Mouse (Mus musculus) E14TG2a.4 (cell line): ENCODE results near the gene Unc45b.
"Not testable (repeated sequence)": the region's sequence is repeated elsewhere in the genome, so short reads cannot be mapped to it uniquely, and the experiment has no call there.

ENCODE experiments used
- H3K27me3 ChIP-seq: 2 replicates; pipeline ENCODE4 v1.6.1; 2014; ENCODE audit warnings: low read length, control low read depth; ENCODE audit not compliant: insufficient read depth
- H3K36me3 ChIP-seq: 2 replicates; pipeline ENCODE4 v1.6.1; 2014; ENCODE audit warnings: low read length, control low read depth; ENCODE audit not compliant: insufficient read depth
- H3K4me1 ChIP-seq: replicated peaks from 2 replicates; pipeline ENCODE4 v1.6.1; 2014; ENCODE audit warnings: low read depth, low read length, control low read depth
- H3K4me3 ChIP-seq: replicated peaks from 2 replicates; pipeline ENCODE4 v1.5.1; 2014; ENCODE audit warnings: mild to moderate bottlenecking, low read length
- H3K9me3 ChIP-seq: 2 replicates; pipeline ENCODE4 v1.6.1; 2014; ENCODE audit warnings: low read length, control low read depth
- CTCF ChIP-seq: conservative IDR thresholded peaks from 2 replicates; pipeline ENCODE4 v1.5.1; 2014; ENCODE audit warnings: low read length
- NANOG ChIP-seq: IDR thresholded peaks from 2 replicates; pipeline ENCODE4 v1.6.1; 2014; ENCODE audit warnings: borderline replicate concordance, low read length, mixed read lengths
- POU5F1 ChIP-seq: IDR thresholded peaks from 2 replicates; pipeline ENCODE4 v1.6.1; 2014; ENCODE audit warnings: low read length, borderline replicate concordance

Unc45b gene

DNA sequence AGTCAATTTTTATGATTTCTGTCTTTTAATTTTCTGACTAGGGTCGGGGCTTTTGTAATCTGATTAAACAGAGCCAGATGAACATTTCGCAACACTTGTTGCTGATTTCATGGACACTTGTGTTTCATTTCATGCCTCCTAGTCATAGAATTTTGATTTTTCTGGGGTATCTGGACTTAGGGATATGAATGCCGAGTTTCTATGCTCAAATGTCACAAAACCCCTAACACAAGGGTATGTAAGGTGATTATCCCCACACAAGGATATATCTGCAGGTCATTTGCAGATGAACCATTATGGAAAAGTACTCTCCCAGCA is 19.2 kb downstream of the Unc45b start:
- TF ChIP-seq POU5F1 (no peak), CTCF (no peak), NANOG (no peak)
- H3K4me1 ChIP-seq = peaks cover 10% of the 10 kb centered on the region
- H3K27me3 ChIP-seq = peaks cover 50% of the 10 kb centered on the region
- peaks cover 5% of the 10 kb centered on the region; the same call in 1 of the 2 replicates for H3K9me3 ChIP-seq
- H3K36me3 ChIP-seq = no peaks in the 10 kb centered on the region
- no peak overlapping the region for H3K4me3 ChIP-seq

- Histone ChIP-seq H3K27me3 (peaks cover 53% of the 10 kb centered on the region), H3K4me3 (peak overlapping the region; percentile 67)
- not testable (repeated sequence) for H3K4me1 ChIP-seq, H3K9me3 ChIP-seq, H3K36me3 ChIP-seq
These were observed 20.1 kb downstream of the Unc45b start for GRCm38 (mm10) chr11:82930391-82930955.

DNA sequence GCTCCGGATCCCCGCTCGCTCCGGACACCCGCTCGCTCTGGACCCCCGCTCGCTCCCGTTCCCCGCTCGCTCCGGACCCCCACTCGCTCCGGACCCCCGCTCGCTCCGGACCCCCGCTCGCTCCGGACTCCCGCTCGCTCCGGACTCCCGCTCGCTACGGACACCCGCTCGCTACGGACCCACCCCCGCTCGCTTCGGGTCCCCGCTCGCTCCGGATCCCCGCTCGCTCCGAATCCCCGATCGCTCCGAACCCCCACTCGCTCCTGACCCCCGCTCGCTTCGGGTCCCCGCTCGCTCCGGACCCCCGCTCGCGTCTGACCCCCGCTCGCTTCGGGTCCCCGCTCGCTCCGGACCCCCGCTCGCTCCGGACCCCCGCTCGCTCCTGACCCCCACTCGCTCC is 20.8 kb downstream of the Unc45b start:
- H3K9me3 ChIP-seq, H3K36me3 ChIP-seq, H3K4me1 ChIP-seq: not testable (repeated sequence)
- Histone ChIP-seq H3K27me3 (peaks cover 60% of the 10 kb centered on the region), H3K4me3 (0 out of 2 replicates have a peak overlapping the region, but pooled peaks have one; percentile 13)

DNA sequence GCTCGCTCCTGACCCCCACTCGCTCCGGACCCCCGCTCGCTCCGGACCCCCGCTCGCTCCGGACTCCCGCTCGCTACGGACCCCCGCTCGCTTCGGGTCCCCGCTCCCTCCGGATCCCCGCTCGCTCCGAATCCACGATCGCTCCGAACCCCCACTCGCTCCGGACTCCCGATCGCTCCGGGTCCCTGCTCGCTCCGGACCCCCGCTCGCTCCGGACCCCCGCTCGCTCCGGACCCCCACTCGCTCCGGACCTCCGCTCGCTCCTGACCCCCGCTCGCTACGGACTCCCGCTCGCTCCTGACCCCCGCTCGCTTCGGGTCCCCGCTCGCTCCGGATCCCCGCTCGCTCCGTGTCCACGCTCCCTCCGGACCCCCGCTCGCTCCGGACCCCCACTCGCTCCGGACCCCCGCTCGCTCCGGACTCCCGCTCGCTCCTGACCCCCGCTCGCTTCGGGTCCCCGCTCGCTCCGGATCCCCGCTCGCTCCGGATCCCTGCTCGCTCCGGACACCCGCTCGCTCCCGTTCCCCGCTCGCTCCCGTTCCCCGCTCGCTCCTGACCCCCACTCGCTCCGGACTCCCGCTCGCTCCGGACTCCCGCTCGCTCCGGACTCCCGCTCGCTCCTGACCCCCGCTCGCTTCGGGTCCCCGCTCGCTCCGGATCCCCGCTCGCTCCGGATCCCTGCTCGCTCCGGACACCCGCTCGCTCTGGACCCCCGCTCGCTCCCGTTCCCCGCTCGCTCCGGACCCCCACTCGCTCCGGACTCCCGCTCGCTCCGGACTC is 21.5 kb downstream of the Unc45b start:
- H3K36me3 ChIP-seq, H3K9me3 ChIP-seq, H3K4me1 ChIP-seq: not testable (repeated sequence)
- peaks cover 67% of the 10 kb centered on the region for H3K27me3 ChIP-seq
- peak overlapping the region; percentile 23; the same call in 1 of the 2 replicates for H3K4me3 ChIP-seq

DNA sequence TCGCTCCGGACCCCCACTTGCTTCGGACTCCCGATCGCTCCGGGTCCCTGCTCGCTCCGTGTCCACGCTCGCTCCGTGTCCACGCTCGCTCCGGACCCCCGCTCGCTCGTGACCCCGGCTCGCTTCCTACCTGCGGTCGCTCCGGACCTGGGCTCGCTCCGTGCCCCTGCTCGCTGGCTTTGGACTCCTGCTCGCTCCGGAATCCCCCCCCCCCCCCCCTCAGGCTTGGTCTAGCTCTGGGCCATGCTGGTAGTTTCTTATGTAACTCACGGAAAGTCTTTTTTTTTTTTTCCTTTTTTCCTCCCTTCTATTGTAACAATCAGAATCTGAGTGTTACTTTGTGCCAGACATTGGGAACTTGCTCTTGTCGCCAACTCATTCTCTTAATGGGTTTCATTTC is 22.8 kb downstream of the Unc45b start:
- TF ChIP-seq POU5F1 (no peak), CTCF (no peak), NANOG (no peak)
- Histone ChIP-seq H3K4me3 (peak overlapping the region; percentile 51; the same call in 1 of the 2 replicates), H3K27me3 (peaks cover 74% of the 10 kb centered on the region), H3K36me3 (no peaks in the 10 kb centered on the region), H3K9me3 (peaks cover 5% of the 10 kb centered on the region; the same call in 1 of the 2 replicates), H3K4me1 (peaks cover 7% of the 10 kb centered on the region)

GRCm38 (mm10) chr11:82943336-82943735 is 33.0 kb downstream of the Unc45b start:
- TF ChIP-seq CTCF = no peak
- no peak for TF ChIP-seq NANOG
- no peak for TF ChIP-seq POU5F1

DNA sequence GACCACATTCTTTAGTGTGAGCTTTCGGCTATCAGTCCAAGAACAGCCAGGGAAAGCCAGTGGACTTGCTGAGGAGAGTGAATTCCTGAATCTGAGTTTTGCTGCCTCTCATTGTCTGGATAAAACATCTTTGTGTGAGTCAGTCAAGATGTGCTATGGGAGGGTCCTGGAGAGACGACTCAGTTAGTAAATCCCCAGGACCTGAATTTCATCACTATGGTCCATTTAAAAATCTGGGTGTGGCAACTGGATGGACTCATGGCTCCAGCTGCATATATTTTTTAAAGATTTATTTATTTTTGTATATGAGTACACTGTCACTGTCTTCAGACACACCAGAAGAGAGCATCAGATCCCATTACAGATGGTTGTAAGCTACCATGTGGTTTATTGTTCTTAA is 35.3 kb downstream of the Unc45b start:
- H3K4me1 ChIP-seq = peaks cover 28% of the 10 kb centered on the region
- H3K9me3 ChIP-seq = no peaks in the 10 kb centered on the region
- H3K36me3 ChIP-seq = no peaks in the 10 kb centered on the region
- TF ChIP-seq POU5F1 = no peak
- no peak for TF ChIP-seq NANOG
- no peak for TF ChIP-seq CTCF
- H3K27me3 ChIP-seq = peaks cover 39% of the 10 kb centered on the region
- H3K4me3 ChIP-seq = no peak overlapping the region

More at GRCm38 (mm10) chr11:82943336-82943735, 33.0 kb downstream of the Unc45b start:
- H3K4me1 ChIP-seq = peaks cover 15% of the 10 kb centered on the region
- no peak overlapping the region for H3K4me3 ChIP-seq
- H3K27me3 ChIP-seq = peaks cover 39% of the 10 kb centered on the region
- 0 out of 2 replicates have a peak, but pooled peaks cover 5% of the 10 kb centered on the region for H3K9me3 ChIP-seq
- H3K36me3 ChIP-seq = no peaks in the 10 kb centered on the region

DNA sequence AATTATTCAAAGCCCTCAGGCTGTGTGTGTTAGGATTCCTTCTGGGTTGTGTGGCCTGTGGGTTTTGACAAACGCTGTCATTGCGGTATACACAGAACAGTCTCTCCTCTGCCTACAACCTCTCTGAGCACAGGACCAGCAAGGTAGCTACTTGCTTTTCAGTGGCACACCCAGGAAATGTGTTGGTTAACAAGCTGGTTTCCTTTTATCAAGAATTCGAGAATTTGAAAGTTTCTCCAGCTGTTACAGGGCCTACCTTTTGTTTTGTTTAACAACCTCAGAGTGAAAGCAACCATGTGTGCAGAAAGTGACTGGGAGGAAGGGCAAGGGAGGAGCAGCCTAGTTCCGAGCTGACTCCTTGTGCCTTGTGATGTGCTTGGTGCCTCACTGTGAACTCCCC is 37.1 kb downstream of the Unc45b start:
- Histone ChIP-seq H3K4me3 (no peak overlapping the region), H3K36me3 (no peaks in the 10 kb centered on the region), H3K27me3 (peaks cover 50% of the 10 kb centered on the region), H3K4me1 (peaks cover 45% of the 10 kb centered on the region), H3K9me3 (no peaks in the 10 kb centered on the region)
- no peak for TF ChIP-seq CTCF
- TF ChIP-seq POU5F1 = no peak
- TF ChIP-seq NANOG = no peak

DNA sequence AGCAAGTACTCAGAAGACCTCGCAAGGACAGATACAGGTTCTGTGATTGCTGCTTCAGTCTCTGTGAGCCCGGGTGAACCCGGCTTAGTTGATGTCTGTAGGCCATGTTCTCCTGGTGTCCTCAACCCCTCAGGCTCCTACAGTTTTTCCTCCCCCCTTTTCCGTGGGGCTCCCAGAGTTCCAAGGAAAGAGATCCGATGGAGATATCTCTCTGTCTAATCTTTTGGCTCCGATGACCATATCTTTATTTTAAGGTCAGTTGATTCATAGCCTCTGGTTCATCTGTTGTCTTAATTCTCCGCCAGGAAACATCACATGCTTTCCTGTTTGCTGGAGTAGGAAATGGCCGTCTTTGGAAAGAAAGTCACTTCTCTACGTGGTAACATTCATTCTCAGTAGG is 38.7 kb downstream of the Unc45b start:
- Histone ChIP-seq H3K36me3 (no peaks in the 10 kb centered on the region), H3K4me1 (peaks cover 47% of the 10 kb centered on the region), H3K9me3 (no peaks in the 10 kb centered on the region), H3K4me3 (no peak overlapping the region), H3K27me3 (peaks cover 52% of the 10 kb centered on the region)
- TF ChIP-seq POU5F1 (no peak), CTCF (no peak), NANOG (no peak)
